Mouse (Mus musculus): ENCODE data around the gene Mapk8ip2.
A peak's percentile ranks its signal among the peaks of the same experiment; 100 is the strongest.

The Mapk8ip2 gene

DNA sequence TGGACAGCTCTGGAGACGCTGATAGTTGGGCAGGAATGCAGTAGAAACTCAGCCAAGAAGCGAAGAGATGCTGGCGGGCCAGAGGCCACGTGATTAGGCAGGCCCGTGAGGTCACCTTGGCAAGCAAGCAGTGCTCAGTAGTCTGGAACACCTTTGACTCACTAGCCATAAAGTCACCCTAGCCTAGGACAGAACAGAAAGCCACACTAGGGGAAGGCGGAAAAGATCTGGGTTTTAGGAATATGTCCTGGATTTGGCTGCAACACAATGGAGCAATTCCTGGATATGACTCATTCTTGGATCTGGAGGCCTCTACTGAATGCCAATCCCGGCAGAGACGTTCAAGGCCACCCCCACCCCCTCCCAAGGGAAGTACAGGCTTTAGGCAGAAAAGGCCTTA lies 26.9 kb downstream of the Mapk8ip2 start:
- no peak for DNase-seq (ENCODE audit: extremely low read depth, low read depth)

GRCm38 (mm10) chr15:89488182-89488581 lies 34.5 kb downstream of the Mapk8ip2 start:
- DNase-seq (ENCODE audit: extremely low read depth, low read depth) = no peak

DNA sequence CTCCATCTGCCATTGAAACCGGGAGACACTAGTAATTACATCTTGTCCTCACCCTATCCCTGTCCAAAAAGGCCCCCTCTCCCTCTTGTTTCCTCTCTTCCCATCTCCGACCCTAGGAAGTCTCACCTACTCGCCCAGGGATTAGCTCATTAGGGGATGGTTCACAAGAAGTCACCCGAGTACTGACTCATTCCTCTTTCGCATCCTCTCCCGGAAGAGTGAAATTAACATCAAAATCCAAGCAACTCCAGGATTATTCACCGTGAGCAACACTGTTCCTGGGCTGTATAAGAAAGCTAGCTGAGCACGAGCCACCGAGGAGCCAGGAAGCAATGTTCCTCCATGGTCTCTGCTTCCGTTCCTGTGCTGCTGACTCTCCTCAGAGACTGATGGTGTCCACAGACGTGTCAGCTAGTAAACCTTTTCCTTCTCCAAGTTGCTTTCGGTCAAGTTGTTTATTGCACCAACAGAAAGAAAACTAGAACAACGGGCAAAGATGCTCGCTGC lies 35.0 kb downstream of the Mapk8ip2 start:
- no peak for DNase-seq (ENCODE audit: extremely low read depth, low read depth)

DNA sequence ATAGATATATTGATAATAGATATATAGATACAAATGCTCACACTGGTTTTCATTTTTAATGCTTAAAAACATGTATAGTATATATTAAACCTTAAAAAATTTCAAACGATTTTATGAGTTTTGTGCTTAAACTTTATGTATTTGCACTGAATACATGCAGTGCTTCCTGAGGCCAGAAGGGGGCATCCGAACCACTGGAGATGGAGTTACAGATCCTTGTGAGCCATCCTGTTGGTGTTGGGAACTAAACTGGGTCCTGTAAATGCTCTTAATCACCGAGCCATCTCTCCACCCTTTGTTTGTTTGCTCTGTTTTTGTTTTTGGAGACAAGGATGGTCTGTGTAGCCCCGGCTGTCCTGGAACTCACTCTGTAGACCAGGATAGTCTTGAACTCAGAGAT lies 41.3 kb downstream of the Mapk8ip2 start:
- no peak for DNase-seq (ENCODE audit: extremely low read depth, low read depth)

- no peak for DNase-seq (ENCODE audit: extremely low read depth, low read depth)
Measured at GRCm38 (mm10) chr15:89496131-89496530, 42.4 kb downstream of the Mapk8ip2 start.

DNA sequence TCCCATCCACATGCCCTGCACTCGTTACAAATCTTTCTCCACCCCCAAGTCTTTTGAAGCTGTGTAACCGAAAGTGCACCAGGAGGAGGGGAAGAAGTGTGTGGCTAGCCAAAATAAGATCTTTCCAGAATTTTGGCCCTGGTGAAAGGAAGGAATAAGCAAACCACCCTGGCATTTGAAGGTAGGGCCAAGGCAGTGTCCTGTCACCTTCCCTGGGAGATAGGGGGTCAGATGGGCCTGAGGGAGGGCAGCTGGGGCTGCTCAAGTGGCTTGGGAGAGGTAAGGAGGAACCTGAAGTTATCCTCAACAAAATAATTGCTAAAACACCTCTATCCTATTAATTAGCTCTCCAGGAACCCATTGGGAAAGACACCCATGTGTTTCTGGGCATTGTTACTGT lies 43.1 kb downstream of the Mapk8ip2 start:
- no peak for DNase-seq (ENCODE audit: extremely low read depth, low read depth)

DNA sequence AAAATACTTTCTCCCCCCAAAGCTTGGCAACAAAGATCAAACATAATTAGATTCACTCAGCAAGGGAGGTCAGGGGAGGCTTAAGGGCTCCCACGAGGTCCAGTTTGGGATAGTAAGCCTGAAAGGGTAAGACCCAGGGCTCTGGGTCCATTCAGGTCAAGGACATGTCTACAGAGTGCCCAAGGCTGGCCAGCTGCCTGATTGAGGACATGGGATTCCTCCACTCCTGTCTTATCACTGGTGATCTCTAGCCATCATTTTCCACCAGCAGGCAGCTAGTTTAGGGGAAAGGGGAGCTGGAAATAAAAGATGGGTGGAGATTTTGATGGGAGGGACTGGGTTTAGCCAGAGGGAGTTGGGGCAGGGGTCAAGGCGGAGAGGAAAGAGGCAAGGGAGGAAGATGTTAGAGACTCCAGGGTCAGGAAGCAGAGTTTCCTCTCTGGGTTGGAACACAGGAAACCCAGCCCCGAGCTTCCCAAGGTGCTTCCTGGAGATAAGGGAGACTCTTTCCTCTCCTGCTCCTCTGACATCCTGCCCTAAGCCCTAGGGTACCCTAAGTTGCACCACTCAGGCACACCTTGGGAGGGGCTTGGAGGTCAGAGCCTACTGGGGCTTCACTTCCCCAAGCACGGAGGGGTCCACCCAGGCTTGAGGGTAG lies 43.8 kb downstream of the Mapk8ip2 start:
- DNase-seq (ENCODE audit: extremely low read depth, low read depth) = peak; percentile 90

- no peak for DNase-seq (ENCODE audit: extremely low read depth, low read depth)
Measured at GRCm38 (mm10) chr15:89498049-89498960, 44.6 kb downstream of the Mapk8ip2 start.

- DNase-seq (ENCODE audit: extremely low read depth, low read depth) = no peak
Measured at GRCm38 (mm10) chr15:89498961-89499688, 45.4 kb downstream of the Mapk8ip2 start, which contains the start of gene Shank3. Gene Shank3, plus strand, starts transcription at chr15:89499623.

GRCm38 (mm10) chr15:89499784-89500220 lies 46.1 kb downstream of the Mapk8ip2 start:
- DNase-seq (ENCODE audit: extremely low read depth, low read depth) = no peak

GRCm38 (mm10) chr15:89500221-89500791 lies 46.6 kb downstream of the Mapk8ip2 start:
- no peak for DNase-seq (ENCODE audit: extremely low read depth, low read depth)

DNA sequence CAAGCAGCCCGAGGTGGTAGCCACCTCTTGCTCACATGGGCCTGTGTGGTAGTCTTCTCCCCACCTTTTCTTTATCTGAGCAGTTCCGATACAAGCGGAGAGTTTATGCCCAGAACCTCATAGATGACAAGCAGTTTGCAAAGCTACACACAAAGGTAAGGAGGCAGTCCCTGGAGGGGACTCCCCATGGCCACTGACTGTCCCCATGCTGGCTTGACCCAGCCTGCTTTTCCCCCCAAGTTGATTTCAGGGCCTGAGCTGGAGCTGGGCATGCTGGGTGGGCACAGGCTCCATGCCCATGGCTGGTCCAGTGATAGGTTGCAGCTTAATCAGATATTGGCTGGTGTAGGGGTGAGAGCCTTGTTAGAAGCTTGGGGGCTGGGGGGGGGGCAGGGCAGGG lies 47.6 kb downstream of the Mapk8ip2 start:
- DNase-seq (ENCODE audit: extremely low read depth, low read depth) = no peak

DNA sequence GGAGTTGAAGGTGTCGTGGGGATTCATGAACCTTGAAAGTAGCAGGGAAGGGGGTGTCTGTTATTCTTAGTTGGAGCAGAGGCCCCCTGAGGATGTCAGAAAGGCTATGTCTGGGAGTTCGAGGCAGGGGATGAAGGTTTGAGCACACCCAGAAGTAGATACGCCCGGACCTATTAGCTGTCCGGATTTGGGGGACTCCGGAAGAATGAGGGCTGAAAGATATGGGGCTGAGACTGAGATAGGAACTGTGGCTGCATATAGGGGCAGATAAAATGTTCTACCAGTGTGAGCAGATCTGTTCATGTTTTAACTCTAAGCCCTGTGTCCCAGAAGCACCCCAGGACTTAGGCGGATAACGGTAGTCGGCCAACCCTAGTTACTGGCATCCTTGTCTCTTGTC lies 51.1 kb downstream of the Mapk8ip2 start:
- DNase-seq (ENCODE audit: extremely low read depth, low read depth) = no peak

DNA sequence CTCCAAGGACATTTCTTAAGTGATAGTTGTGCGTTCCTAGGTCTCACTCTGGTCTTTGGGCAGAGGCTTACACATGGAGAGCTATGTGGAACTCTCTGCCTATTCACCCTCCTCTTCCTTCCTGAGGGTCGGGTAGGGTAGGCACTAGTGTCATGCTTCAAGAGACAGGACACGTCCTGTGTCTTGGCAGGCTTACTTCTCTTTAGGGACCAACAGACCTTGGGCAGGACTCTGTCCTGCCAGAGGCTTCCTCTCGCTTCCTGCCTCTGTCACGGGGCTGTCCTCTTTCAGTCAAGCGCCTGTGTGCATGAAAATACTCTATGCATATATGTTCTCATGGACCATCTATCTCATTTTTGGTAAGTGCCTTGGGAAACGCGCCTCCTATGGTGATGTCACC lies 54.0 kb downstream of the Mapk8ip2 start:
- no peak for DNase-seq (ENCODE audit: extremely low read depth, low read depth)

- no peak for DNase-seq (ENCODE audit: extremely low read depth, low read depth)
Measured at GRCm38 (mm10) chr15:89512679-89513078, 59.0 kb downstream of the Mapk8ip2 start.

Measured in MEL-GATA-1-ER (cell line).